Mouse (Mus musculus) olfactory bulb, adult 2 months (tissue): ENCODE results near the gene Gpt2.

ENCODE experiments used
- CTCF ChIP-seq: fragments of 200-500 bp; IDR thresholded peaks from 2 replicates; pipeline ENCODE4 v1.5.1; 2012; ENCODE audit warnings: low read depth, mild to moderate bottlenecking, low read length, moderate library complexity; ENCODE audit not compliant: insufficient read depth
- POLR2A ChIP-seq: fragments of 200-500 bp; IDR thresholded peaks from 2 replicates; pipeline ENCODE4 v1.6.1; 2012; ENCODE audit warnings: mild to moderate bottlenecking, low read depth, low read length, moderate library complexity; ENCODE audit not compliant: insufficient read depth

- TF ChIP-seq CTCF, result no peak
- TF ChIP-seq POLR2A, result no peak
Measured at GRCm38 (mm10) chr8:85520586-85520985, 28.2 kb downstream of the Gpt2 start.
